14 mouse cellular contexts compared by ENCODE assay signal in the genomic region with DNA sequence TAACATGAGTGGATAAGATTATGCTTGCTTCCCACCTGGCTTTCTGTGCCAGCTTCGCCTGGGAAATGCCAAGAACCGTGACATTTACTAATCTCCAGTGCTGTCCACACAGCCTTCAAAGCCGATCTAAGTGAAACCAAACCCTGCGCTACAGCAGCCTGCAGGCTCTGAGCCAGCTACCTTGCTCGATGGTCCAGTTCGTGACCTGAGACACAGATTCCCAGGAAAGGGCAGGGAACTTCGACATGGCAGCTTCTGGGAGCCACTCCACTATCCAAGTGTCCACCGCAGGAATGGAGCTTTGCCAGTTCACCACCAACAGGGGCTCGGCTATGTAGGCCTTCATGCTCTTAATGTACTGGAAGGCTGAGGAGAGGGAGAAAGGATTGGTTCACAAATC.
DNase-seq lines count a peak whose midpoint lies in the region; ATAC-seq and TF ChIP-seq lines count a peak whose summit lies in the region.
"Had no signal": no experiment of that assay in that cellular context is flagged by ENCODE, and none has a peak within 500 bp of the region (broad histone marks: within the 10 kb centered on the region; RNA-seq: fewer than 3 reads in every experiment).

No protein-coding gene starts in this region.

- H3K79me2 ChIP-seq in liver, adult 2 months (ENCODE audit: control insufficient read depth, insufficient read depth, low read length) = no peaks in the 10 kb centered on the region

- H3K9me3 ChIP-seq in heart, embryonic 12.5 days (replicated peaks) = no peaks in the 10 kb centered on the region
- H3K9me3 ChIP-seq in liver, embryonic 11.5 days (ENCODE audit: control insufficient read depth, low read length) = no peaks in the 10 kb centered on the region
- H3K9me3 ChIP-seq: lung, embryonic 15.5 days; neural tube, embryonic 12.5 days had no signal

- no peak for TF ChIP-seq POLR2A in liver, adult 2 months (IDR thresholded peaks at IDR 0.05; ENCODE audit: extremely low read depth, insufficient read depth, low read length)

- H3K9ac ChIP-seq in heart, embryonic 12.5 days = no peak overlapping the region
- no peak overlapping the region for H3K9ac ChIP-seq in liver, adult 2 months (ENCODE audit: low read depth, low read length)
- no peak overlapping the region for H3K9ac ChIP-seq in liver, embryonic 11.5 days (ENCODE audit: low read depth, low read length)
- H3K9ac ChIP-seq: hindbrain, embryonic 14.5 days; lung, embryonic 15.5 days; neural tube, embryonic 12.5 days had no signal

- H3K4me2 ChIP-seq in heart, embryonic 12.5 days = no peak overlapping the region
- no peak overlapping the region for H3K4me2 ChIP-seq in liver, embryonic 11.5 days
- H3K4me2 ChIP-seq: hindbrain, embryonic 14.5 days; lung, embryonic 15.5 days; neural tube, embryonic 12.5 days had no signal

- no peaks in the 10 kb centered on the region for H3K36me3 ChIP-seq in heart, embryonic 12.5 days
- no peaks in the 10 kb centered on the region for H3K36me3 ChIP-seq in liver, adult 2 months (ENCODE audit: control insufficient read depth, insufficient read depth, low read length)
- H3K36me3 ChIP-seq in liver, embryonic 11.5 days (ENCODE audit: control insufficient read depth, insufficient read depth, low read length) = no peaks in the 10 kb centered on the region
- H3K36me3 ChIP-seq: lung, embryonic 15.5 days; neural tube, embryonic 12.5 days had no signal

- peak; percentile 36 to 37 for DNase-seq in cerebellum, postnatal 10 days
- DNase-seq in cerebellum, adult 8-10 months = no peak
- DNase-seq in heart, postnatal 10 days = peak; percentile 15 to 25
- DNase-seq in liver, adult 2 months (ENCODE audit: extremely low read depth, low read depth, low spot score) = peak; percentile 80
- DNase-seq in liver, embryonic 11.5 days (ENCODE audit: low spot score) = no peak
- no peak for DNase-seq in thymus, postnatal 10 days (ENCODE audit: low spot score in 2 of 2)
- no peak for DNase-seq in embryo, embryonic 9.5 days (ENCODE audit: extremely low spot score)
- DNase-seq: thymus, postnatal 36 days had no signal

- no peak for ATAC-seq in heart, embryonic 12.5 days (ENCODE audit: insufficient number of reproducible peaks, low FRiP score)
- no peak for ATAC-seq in liver, embryonic 11.5 days (replicated peaks; ENCODE audit: low FRiP score)

- no peak for TF ChIP-seq CTCF in liver, adult 2 months (IDR thresholded peaks at IDR 0.05; ENCODE audit: low read depth, low read length)

- no peak overlapping the region for H3K4me3 ChIP-seq in heart, embryonic 12.5 days
- H3K4me3 ChIP-seq in liver, adult 2 months (ENCODE audit: insufficient read depth, low read depth, low read length) = no peak overlapping the region
- no peak overlapping the region for H3K4me3 ChIP-seq in liver, embryonic 11.5 days (ENCODE audit: low read depth, low read length)
- H3K4me3 ChIP-seq: erythroblast, embryonic 14.5 days; lung, embryonic 15.5 days; neural tube, embryonic 12.5 days had no signal

- WGBS in heart, embryonic 12.5 days = 45% methylated on average over 9 of the region's 9 CpGs
- WGBS in liver, adult 2 months = 23% methylated on average over 9 of the region's 9 CpGs
- 73% methylated on average over 9 of the region's 9 CpGs for WGBS in liver, embryonic 11.5 days

- no peaks in the 10 kb centered on the region for H3K27me3 ChIP-seq in heart, embryonic 12.5 days (replicated peaks)
- no peaks in the 10 kb centered on the region for H3K27me3 ChIP-seq in liver, adult 2 months (ENCODE audit: control insufficient read depth, insufficient read depth, low read length)
- no peaks in the 10 kb centered on the region; the same call in 1 of the 2 replicates for H3K27me3 ChIP-seq in liver, embryonic 11.5 days (replicated peaks; ENCODE audit: control insufficient read depth, insufficient read depth, low read length)
- H3K27me3 ChIP-seq: lung, embryonic 15.5 days; neural tube, embryonic 12.5 days had no signal

- H3K4me1 ChIP-seq in heart, embryonic 12.5 days (replicated peaks) = peaks cover 11% of the 10 kb centered on the region
- peaks cover 1% of the 10 kb centered on the region; the same call in 1 of the 2 replicates for H3K4me1 ChIP-seq in liver, adult 2 months (ENCODE audit: control insufficient read depth, insufficient read depth, low read length)
- H3K4me1 ChIP-seq in liver, embryonic 11.5 days (replicated peaks; ENCODE audit: control insufficient read depth, insufficient read depth, low read length) = no peaks in the 10 kb centered on the region
- H3K4me1 ChIP-seq: lung, embryonic 15.5 days; neural tube, embryonic 12.5 days had no signal

- H3K27ac ChIP-seq in heart, embryonic 12.5 days (ENCODE audit: poor library complexity, severe bottlenecking) = no peak overlapping the region
- H3K27ac ChIP-seq in liver, adult 2 months (replicated peaks; ENCODE audit: insufficient read depth, low read depth, low read length) = no peak overlapping the region
- no peak overlapping the region for H3K27ac ChIP-seq in liver, embryonic 11.5 days (ENCODE audit: low read depth, low read length)
- H3K27ac ChIP-seq: hindbrain, embryonic 14.5 days; kidney, postnatal 0 days; lung, embryonic 15.5 days; neural tube, embryonic 12.5 days had no signal

- intact Hi-C loops in heart, postnatal 10 days (cut with DNase I) = no loop called here

Comparison
In these comparisons a context has a peak if more than half of its experiments do, and no peak if none do; other contexts are left out.
1. DNase-seq: peak in cerebellum, postnatal 10 days (2 of 2), heart, postnatal 10 days (2 of 2) and liver, adult 2 months (single experiment); none in cerebellum, adult 8-10 months (single experiment), liver, embryonic 11.5 days (single experiment), thymus, postnatal 10 days (0 of 2) and embryo, embryonic 9.5 days (single experiment).